Mouse (Mus musculus) kidney, adult 11 months (tissue): ENCODE results near the gene Flnb.

ENCODE experiments used
- DNase-seq: peaks from one replicate; pipeline ENCODE4 v3.0.0; 2022

Gene Flnb

DNA sequence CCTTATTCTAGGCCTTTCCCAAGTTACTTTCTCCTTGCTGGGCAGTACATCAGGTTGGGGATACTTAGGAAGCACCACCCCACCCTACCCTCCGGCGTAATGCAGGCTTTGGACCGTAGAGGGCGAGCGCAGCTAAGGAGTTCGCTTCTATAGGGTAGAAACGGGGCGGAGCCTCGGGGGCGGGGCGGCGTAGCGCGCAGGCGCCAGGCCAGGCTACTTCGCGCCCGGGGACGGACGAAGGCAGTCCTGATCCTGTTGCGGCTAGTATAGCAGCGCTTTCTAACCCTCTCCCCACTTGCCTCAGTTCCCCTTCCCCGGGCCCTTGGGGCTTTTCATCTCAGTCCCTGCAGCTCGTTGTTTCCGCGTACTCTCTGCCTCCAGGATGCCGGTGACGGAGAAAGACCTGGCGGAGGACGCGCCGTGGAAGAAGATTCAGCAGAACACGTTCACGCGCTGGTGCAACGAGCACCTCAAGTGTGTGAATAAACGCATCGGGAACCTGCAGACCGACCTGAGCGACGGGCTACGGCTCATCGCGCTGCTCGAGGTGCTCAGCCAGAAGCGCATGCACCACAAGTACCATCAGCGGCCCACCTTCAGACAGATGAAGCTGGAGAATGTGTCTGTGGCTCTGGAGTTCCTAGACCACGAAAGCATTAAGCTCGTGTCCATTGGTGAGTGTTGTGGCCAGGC, at the start of gene Flnb:
Gene Flnb, plus strand, starts transcription at position 188 of the 693 bp plus-strand sequence.
- peak; percentile 94 for DNase-seq

DNA sequence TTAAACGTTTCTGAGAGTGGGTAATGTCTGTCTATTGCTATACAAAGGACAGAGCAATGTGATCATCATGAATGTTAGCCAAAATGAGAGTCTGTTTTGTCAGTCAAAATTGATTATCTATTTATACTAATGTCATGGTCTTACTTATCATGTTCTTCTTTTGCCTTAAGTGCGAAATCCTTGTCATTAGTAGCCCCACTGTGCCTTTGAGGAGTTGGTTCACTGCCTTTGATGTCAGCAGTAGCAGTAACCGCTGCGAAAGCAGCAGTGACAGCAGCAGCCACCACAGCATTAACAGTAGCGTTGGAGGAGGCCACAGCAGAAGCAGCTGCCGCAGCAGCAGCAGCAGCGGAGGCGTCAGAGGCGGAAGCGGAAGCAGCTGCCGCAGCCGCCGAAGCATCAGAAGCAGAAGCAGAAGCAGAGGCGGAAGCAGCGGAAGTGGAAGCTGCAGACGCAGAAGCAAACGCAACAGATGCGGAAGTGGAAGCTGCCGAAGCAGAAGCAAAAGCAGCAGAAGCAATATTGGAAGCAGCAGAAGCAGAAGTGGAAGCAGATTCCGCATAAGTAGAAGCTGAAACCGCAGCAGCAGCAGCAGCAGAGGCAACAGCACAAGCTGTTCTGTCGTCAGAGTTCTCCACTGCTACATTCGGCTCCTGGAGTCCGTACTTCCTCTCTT, 43.9 kb upstream of the Flnb start:
- peak; percentile 53 for DNase-seq

DNA sequence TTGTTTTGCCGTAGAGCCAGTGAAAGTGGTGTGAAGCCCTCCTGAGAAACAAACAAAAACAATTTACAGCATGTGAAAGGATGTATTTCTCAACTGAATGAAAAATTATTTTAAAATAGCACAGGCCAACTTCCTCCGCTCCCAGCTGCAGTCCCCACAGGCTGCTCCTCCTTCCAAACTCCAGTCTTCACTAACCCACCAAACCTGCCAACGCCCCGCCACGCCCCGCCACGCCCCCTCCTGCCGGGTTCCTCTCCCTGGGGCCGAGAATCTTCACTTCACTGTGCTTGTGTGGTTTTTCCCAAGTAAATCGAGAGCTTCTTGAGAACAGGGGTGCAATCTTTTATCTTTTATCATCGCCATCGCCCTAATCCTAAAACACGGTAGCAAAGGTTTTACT, 31.7 kb upstream of the Flnb start:
- DNase-seq: no peak

DNA sequence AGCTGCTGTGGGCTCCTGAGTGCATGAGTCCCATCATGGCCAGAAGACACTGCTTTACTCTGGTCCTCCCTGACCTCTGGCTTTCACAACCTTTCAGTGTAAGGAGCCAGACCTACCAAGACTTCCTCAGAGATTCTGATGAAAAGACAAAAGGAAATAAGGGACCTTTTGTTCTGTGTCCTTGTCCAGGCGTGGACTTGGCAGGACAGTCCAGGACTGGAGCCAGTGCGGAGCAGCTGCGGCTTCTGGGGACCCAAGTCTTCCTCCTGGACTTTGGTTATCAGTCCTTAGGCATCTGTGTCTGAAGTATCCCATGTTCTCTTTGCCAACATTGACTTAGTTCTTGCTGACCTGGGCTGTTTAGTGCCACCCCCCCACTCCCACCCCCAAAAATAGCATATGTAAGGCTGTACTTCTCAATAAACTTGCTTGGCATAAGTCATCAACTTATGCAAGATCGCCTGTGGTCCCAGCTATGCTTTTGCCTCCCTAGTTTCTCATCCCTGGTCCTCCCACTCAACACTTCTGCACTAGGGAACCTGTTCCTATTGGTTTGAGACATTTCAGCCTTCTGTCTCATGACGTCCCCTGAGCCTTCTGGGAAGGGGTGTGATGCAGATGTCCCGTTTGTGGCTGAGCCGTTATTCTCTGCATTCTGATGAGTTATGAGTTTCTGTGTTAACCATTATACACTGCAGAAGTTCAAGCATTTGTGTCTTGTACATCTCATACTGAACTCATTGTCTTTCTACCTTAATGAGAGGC, 28.3 kb upstream of the Flnb start:
- DNase-seq: no peak

DNA sequence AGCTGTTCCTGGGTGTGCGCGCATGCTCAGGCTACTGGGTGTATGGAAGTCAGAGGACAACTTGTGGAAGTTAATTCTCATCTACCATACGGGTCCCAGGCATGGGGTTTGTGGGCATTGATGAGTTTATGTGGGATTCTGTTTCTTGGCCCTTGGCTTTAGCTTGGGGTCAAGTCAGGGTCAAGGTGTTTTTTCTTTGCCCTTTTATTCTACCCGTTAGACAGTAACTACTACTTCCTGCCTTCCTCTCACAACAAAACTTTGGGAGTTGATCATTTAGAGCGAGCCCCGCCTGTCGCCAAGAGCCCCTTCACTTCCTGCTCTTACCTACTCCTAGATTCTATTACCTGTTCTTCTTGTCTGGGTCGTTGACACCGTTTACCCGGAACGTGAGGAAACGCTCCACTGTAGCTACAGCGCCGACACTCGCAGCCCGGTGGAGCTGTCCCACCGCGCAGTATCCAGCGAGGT, 26.7 kb upstream of the Flnb start:
- no peak for DNase-seq

DNA sequence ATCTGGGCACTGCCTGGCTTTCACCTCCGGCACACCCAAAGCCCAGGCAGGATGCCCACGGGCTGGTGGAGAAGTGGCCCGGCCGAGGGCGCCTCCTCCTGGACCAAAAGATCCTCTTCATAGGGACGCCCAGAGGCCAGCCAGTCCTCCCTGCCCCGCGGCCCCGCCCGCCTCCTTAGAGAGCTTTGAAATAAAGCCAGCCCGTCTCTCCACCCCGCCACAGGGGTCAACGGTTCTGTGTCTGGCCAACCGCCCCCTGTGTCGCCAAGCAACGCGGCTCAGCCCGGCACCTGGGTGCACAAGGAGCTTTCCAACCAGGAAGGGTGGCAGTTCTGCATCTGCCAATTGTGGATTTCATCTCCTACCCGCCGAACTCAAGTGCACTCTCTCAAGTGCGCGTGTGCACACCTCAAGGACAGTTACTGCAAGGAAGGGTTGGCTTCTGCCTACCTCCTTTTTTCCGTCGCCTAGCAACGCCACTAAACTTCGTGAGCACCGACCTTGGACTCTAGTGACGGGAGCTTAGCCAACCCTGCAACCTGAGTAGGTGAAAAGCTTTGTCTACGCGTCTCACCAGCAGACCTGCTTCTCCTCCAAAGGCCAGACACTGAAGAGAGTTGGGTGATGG, 26.1 kb upstream of the Flnb start, which contains the start of gene Gm26661:
Gene Gm26661, plus strand, starts transcription at position 56 of the 628 bp plus-strand sequence.
- peak; percentile 79 for DNase-seq

DNA sequence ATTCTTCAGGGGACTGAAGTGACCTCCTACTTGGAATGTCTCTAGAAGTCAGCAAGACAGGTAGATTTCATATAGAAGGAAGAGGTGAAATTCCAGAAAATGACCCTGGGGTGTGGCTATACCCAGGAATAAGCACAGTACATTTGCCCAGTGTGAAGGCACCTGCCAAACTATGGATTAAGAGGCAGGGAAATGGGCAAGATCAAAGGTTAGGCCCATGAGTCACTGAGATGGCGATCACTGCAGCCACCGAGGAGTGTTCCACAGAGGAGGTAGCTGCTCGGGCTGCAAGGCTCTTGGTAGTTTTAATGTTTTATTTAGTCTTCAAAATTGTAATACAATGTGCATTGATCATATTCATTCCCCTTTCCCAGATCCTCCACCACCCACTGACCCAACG, 21.8 kb upstream of the Flnb start:
- no peak for DNase-seq

DNA sequence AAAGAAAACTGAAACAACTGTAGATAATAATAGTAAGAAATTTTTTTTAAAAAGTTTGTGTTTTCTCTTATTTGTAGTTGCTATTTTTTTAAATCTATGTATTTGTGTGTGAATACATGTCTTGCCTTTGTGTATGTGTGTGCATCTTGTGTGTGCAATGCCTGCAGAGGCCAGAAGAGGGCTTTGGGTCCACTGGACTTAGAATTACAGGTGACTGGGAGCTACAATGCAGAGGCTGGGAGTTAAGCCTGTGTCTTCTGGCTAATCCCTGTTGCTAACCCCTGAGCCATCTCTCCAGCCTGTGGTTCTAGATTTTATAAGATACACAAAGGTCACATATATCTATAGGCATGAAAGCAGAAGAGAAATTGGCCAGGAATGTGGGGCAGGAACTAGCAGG, 17.1 kb upstream of the Flnb start:
- no peak for DNase-seq

DNA sequence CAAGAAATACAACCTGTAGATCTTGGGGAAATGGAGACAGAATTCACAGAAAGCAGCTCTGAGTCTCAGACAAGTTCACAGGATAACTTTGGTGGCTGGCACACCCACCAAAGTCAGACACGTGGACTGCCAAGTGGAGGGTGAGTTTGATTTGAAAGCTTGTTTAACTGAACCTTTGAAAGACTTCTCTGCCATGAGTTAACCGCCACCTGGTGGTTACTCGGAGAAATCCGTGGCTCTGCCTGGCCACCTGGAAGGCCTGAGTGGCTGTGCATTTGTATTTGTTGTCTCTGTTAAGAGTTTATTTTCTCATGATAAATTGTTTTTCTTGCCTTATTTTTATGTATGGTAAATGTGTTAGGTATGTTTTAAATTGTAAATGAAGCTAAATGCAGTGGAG, 15.9 kb upstream of the Flnb start:
- DNase-seq: peak; percentile 25

DNA sequence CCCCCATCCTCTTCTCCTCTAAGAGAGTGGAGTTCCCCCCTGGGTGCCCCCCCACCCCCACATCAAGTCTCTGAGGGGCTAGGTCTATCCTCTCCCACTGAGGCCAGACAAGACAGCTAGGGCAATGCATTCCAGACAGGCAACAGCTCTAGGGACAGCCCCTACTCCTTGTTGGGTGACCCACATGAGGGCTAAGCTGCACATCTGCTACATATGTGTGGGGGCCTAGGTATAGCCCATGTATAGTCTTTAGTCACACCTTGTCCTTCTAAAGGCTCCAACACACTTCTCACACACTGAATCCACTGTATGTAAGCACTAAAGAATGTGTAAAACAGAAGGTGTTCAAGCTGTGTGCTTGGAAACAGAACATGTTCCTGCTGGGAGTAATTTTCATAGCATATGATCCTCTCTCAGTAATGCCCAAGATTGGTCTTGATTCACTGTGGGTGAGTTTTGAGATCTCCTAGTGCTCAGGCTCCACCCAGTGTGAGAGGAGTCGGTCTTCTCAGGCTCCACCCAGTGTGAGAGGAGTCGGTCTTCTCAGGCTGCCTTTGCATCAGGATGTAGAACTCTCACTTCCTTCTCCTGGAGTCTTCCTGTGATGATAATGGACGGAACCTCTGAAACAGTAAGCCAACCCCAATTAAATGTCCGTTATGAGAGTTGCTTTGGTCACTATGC, 13.7 kb upstream of the Flnb start:
- DNase-seq: no peak

DNA sequence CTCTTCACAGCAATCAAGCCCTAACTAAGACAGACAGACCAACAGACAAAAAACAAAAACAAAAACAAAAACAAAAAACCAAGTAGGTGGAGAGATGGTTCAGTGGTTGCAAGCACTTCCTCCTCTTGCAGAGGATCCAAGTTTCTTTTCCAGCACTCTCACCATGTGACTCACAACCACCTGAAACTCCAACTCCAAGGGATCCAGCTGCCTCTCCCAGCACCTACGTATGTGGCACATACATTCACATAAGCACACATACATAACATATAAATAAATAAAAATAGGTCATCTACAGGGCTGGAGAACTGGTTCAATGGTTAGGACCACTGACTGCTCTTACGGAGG, 13.2 kb upstream of the Flnb start:
- DNase-seq: no peak

DNA sequence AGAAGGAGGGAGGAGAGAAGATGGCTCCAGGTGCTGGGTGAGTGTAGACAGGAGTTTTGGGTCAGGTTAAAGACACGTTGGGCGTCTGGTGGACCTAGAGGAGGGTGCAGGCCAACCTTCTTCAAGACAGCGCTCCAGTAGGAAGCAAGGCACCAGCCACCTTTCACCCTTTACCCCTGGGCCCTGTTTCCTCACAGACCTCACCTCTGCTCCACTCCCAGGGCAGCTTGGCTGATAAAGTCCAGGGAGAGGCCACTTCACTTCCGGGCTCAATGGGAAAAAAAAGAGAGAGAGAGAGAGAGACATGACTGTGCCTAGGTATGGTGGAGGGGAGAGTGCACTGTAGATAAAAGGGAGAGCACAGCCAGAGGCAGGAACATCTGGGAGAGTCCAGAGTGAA, 10.0 kb upstream of the Flnb start:
- no peak for DNase-seq

DNA sequence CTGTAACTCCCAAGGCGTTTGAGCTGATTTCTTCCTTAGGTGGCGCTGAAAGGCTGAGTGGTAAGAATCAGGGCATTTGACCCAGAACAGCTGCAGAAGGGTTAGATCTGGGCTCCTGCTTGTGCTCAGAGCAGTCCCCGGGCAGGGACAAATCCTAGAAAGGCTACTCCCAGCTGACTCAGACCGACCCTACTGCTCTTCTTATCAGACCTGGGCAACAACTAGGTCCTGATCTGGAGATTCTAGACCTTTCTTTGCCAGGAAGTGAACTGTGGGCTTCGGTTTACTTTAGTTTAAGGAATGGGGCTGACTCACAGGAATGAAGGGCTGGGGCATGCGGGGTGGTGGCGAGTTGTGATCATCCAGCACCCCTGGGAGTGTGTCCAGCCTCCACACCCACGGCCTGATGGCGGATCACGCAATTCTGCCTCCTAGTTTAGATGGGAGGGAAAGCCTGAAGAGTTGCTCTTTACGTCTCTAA, 9.2 kb upstream of the Flnb start:
- DNase-seq: no peak

DNA sequence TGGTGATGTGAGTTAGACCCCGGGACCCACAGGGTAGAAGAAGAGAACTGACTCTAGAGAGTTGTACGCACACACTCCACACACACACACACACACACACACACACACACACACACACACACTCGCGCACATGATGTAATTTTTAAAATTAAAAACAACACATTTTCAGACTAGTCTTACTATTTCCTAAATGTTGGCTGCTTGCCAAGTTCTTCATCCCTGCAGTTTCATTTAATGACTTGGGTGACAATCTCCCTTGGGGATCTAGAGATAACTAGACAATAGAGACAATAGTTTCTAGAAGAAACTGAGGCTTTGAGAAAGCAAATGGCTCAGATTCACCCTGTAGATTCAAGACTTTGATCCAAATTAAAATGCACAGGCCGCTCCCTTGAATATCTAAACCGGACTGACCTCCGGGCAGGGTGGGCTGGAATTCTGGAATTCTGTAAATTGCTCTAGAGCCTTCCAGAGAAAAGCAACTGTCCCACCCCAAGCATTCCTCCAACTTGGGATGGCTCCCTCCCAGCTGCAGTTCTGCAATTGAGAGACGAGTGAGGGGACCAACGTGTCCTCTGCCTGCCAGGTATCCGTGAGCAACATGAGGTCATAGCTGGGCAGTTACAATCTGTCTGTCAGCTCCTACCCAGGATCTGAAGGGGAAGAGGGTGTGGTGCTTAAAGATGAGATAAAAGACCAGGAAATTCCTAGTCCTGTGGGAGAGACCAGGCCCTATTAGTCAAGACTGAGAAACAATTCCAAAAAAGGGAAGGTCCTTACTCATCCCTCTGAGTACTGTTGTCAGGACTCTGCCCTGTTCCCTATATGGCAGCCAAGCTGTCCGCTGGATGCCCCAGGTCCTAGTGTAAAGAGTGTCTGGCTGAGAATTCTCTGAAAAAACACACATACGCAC, 8.5 kb upstream of the Flnb start:
- DNase-seq: no peak

DNA sequence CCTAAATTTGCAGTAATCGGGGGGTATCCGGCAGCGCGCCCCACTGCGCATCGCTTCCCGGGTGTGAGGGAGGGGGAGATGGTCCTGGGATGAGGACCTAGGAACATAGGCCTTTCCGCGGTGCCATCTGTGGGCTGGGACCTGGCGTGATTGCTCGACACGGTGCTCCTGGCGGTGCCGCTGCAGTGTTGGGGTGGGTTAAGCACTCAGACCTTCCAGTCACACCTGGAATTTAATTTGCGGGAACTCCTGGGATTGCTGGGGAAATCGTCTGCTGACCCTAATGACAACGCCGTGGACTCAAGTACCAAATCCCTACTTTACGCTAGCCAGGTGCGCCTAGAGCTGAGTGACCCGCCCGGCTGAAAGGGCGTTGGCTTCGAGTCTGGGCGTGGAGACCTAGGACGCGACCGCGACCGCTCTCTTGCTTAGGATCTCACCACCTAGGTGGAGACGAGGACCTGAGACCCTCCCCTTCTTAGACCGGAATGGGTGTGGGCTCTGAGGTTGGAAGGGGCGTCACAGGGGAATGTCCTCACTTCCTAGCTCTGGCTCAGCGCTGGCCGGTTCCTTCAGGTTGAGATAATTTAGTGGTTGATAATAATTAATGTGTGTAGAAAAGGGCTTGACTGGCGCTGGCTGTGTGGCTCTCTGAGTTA, 835 bp downstream of the Flnb start:
- DNase-seq: peak; percentile 53

DNA sequence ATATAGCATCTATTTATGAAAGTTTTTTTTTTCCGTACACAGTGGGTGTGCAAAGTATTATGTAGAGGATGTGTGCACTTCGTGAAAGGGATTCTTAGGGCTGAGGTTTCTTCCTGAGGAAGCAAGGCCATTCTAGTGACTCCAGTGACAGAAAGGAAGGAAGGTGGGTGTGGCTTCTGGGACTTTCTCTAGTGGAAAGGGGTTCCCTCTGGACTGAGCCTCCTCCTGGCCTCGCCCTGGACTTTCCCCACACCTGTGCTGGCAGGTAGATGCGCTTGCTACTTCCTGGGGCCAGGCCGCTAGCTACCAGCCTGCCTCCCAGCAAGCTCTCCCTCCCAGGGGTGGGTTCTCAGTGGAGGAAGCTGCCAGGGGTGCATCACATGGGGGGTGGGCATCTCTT, 1.7 kb downstream of the Flnb start:
- DNase-seq: peak; percentile 41

DNA sequence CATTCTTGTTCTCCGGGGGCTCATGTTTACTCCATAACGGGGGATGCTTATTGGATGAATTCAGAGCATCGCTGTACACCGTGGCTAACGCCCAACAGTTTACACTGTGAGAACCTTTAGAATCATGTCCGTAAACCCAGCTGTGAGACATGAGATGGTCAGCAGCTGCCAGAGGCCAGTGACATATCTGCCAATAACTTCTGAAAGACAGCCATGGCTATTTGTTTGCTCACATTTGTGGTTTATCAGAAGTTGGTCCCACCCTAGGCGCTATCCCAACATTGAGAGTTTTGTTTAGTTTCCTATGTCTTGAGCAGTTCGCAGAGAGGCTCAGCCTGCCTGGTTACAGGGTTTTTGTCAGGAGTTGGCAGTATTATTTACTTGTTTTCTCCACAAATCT, 3.6 kb downstream of the Flnb start:
- DNase-seq: no peak

DNA sequence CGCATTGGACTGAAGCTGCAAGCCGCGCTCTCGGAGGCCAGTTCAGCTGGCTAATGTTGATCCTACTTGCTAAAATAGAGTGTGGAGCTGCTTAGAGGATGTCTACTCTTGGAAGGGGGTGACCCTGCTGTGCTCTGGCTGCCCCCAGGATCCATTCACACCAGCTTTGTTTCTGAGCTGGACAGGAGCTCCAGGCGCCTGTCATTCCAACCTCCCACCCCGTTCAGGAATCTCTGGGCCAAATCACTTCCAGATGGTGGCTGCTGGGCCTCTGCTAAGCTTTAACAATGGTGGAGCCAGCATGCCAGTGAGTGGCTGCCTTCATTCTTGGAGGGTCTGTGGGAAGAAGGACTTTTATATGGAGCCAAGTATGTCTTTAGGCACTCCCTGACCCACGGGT, 4.9 kb downstream of the Flnb start:
- no peak for DNase-seq

DNA sequence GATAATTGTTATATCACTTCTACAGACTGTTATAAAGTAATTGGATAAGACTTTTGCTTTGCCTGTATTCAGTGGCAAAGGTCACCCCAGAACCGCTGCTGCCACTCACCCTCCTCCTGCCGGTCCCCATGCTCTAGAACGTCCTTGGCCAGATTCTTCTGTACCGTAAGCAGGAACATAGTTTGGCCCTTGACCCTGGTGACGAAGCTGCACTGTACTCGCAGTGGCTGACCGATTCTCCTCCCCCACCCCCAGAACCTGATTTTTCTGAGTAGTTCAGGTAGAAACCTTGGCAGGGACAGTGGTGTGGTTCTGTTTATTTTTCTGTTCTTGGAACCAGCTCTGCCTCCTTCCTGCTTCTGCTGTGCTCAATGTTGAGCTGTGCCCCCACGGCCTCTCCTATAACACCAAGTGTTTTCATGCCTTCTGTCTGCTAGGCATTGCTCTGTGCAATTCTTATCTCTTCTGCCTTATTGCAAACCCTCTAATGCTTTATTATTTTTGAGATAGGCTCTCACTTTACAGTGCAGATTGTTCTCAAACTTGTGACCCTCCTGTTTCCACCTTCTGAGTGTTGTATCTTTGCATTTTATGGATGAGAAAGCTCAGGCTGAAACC, 7.0 kb downstream of the Flnb start:
- DNase-seq: peak; percentile 93

DNA sequence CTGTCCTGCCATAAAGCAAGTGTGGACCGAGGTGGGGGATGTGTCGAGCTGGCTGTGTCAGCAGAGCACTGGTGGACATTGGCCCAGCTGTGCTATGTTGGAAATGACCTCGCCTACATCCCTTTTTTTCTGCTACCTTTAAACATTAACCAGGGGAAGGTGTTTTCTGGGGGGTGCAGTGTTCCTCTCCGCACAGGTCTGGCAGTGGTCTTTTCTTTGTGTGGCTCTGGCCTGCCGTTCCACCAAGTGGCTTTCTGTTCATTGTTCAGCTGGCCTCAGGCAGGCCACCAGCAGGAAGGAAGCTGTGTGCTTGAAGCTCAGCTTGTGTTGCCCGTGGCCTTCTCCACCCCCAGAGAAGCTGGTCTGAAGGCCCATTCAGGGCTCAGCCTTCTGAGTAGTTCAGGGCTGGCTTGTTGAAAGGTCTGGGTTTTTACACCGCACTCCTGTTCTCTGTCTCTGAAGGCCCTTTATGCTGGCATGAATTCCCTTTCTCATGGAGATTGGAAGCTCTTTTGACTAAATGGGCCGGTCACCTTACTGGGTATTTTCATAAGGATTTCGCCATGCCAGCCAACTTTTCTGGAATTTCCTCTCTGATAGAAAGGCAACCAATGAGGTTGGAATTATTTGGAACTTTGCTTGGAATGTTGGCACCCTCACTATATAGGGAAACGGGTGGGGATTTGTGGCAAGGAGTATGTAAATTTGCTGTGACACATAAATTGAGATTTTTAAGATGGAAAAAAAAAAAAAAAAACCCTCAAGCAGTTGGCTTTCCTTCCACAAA, 8.6 kb downstream of the Flnb start:
- peak; percentile 87 for DNase-seq
